Mouse (Mus musculus): ENCODE measurements around the gene Mak. TPM values are rescaled to one million over a fixed set of nuclear protein-coding genes. Genes with fewer than 3 reads are reported as not detected.

Mak gene
- polyA plus RNA-seq, 1 experiment = 4.1 TPM

- 76% methylated on average over 13 of the region's 13 CpGs for WGBS
- no peak for DNase-seq
- Histone ChIP-seq H3K4me3 (replicated peaks; ENCODE audit: extremely low read depth, low read depth, low read length) (no peak overlapping the region), H3K4me1 (ENCODE audit: control insufficient read depth, insufficient read depth, low read length) (peaks cover 2% of the 10 kb centered on the region)
- TF ChIP-seq POLR2A (IDR thresholded peaks at IDR 0.05; ENCODE audit: borderline replicate concordance, extremely low read depth, low read depth, low read length) (no peak), CTCF (IDR thresholded peaks at IDR 0.05; ENCODE audit: insufficient read depth, low read length) (no peak)
These were observed 57.4 kb downstream of the Mak start for GRCm38 (mm10) chr13:41022099-41022498.

DNA sequence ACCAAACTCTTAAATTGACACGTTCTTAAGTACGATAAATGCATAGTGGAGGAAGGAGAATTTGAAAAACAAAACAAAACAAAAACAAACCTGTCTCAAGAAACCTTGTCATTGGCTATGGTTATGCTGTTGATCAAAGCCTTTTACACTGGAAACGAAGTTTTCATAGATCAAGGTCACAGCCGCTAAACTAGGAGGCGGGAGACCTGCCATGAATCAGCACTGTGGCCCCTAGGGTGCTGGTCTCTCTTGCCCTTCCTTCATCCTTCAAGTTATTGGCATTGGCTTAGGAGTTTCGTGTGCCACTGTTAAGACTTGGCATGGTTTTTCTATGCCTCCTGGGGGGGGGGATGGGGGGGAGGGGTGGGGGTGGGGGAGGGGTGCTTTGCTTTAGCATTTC, 57.9 kb downstream of the Mak start:
- peaks cover 5% of the 10 kb centered on the region for H3K4me1 ChIP-seq (ENCODE audit: control insufficient read depth, insufficient read depth, low read length)
- WGBS = 85% methylated on average over 6 of the region's 6 CpGs
- DNase-seq = no peak
- TF ChIP-seq CTCF (IDR thresholded peaks at IDR 0.05; ENCODE audit: insufficient read depth, low read length) (no peak), POLR2A (IDR thresholded peaks at IDR 0.05; ENCODE audit: borderline replicate concordance, extremely low read depth, low read depth, low read length) (no peak)
- H3K4me3 ChIP-seq (replicated peaks; ENCODE audit: extremely low read depth, low read depth, low read length) = no peak overlapping the region

DNA sequence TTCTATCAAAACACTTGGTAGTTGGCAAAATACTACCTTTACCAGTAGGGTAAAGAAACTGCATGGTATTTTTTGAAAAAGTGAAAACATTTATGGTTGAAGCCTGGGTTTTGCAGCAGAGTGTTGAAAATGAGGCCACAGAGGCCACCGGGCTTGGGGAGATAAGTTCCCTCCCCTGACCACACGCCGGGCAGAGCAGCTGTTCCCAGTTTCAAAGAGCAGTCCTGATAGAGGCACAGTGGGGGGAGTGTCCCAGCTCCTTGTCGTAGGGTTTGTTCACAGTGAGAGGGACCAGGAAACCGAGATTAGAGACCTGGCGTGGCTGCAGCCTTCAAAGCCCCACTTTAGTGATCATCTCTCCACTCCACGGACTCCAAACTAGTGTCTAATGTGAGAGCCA, 59.0 kb downstream of the Mak start:
- no peak for TF ChIP-seq CTCF (IDR thresholded peaks at IDR 0.05; ENCODE audit: insufficient read depth, low read length)
- TF ChIP-seq POLR2A (IDR thresholded peaks at IDR 0.05; ENCODE audit: borderline replicate concordance, extremely low read depth, low read depth, low read length) = no peak

GRCm38 (mm10) chr13:41018756-41019591, 60.5 kb downstream of the Mak start:
- 89% methylated on average over 13 of the region's 13 CpGs for WGBS
- Histone ChIP-seq H3K4me1 (ENCODE audit: control insufficient read depth, insufficient read depth, low read length) (peaks cover 5% of the 10 kb centered on the region), H3K4me3 (replicated peaks; ENCODE audit: extremely low read depth, low read depth, low read length) (no peak overlapping the region)
- DNase-seq = no peak
- TF ChIP-seq CTCF (IDR thresholded peaks at IDR 0.05; ENCODE audit: insufficient read depth, low read length) (no peak), POLR2A (IDR thresholded peaks at IDR 0.05; ENCODE audit: borderline replicate concordance, extremely low read depth, low read depth, low read length) (no peak)

More for the DNA sequence above, 59.0 kb downstream of the Mak start:
- WGBS = 65% methylated on average over 7 of the region's 7 CpGs
- Histone ChIP-seq H3K4me1 (ENCODE audit: control insufficient read depth, insufficient read depth, low read length) (peaks cover 5% of the 10 kb centered on the region), H3K4me3 (replicated peaks; ENCODE audit: extremely low read depth, low read depth, low read length) (no peak overlapping the region)
- no peak for DNase-seq

- WGBS = 91% methylated on average over 9 of the region's 9 CpGs
- no peak for DNase-seq
- TF ChIP-seq CTCF (IDR thresholded peaks at IDR 0.05; ENCODE audit: insufficient read depth, low read length) = no peak
- no peak for TF ChIP-seq POLR2A (IDR thresholded peaks at IDR 0.05; ENCODE audit: borderline replicate concordance, extremely low read depth, low read depth, low read length)
- H3K4me1 ChIP-seq (ENCODE audit: control insufficient read depth, insufficient read depth, low read length) = peaks cover 5% of the 10 kb centered on the region
- H3K4me3 ChIP-seq (replicated peaks; ENCODE audit: extremely low read depth, low read depth, low read length) = no peak overlapping the region
These were observed 61.3 kb downstream of the Mak start for GRCm38 (mm10) chr13:41018236-41018635.

- Histone ChIP-seq H3K4me1 (ENCODE audit: control insufficient read depth, insufficient read depth, low read length) (peaks cover 5% of the 10 kb centered on the region), H3K4me3 (replicated peaks; ENCODE audit: extremely low read depth, low read depth, low read length) (no peak overlapping the region)
- DNase-seq = no peak
- no peak for TF ChIP-seq CTCF (IDR thresholded peaks at IDR 0.05; ENCODE audit: insufficient read depth, low read length)
- no peak for TF ChIP-seq POLR2A (IDR thresholded peaks at IDR 0.05; ENCODE audit: borderline replicate concordance, extremely low read depth, low read depth, low read length)
- 80% methylated on average over 4 of the region's 4 CpGs for WGBS
These were observed 61.7 kb downstream of the Mak start for GRCm38 (mm10) chr13:41017832-41018231.

DNA sequence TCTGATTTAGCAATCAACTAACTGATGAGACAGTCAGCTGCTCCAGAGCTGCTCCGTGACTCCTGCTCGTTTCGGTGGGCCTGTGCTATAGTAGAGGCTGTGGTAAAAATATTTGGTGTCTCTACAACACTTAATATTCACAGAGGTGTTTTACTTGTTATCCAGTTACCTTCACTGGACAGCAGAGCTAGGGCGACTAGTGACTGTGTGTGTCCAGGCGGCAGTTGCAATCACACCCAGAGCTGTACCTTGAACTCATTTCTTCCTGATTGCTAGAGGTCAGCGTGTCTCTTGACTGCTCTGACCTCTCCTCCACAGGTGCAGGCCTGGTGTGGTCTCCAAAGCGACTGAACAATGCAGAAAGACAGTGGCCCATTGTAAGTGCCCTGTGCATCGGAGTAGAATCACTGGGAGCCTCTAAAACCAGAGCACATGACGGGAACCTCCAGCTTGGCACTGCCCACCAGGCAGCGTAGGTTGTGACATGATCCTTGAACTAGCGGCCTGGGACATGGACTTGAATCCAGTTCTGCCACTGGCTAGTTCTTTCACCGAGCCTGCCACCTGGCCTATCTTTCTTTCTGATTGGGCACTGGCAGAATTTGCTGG, 62.6 kb downstream of the Mak start:
- Histone ChIP-seq H3K4me1 (ENCODE audit: control insufficient read depth, insufficient read depth, low read length) (peaks cover 5% of the 10 kb centered on the region), H3K4me3 (replicated peaks; ENCODE audit: extremely low read depth, low read depth, low read length) (peak overlapping the region; percentile 76)
- no peak for DNase-seq
- TF ChIP-seq POLR2A (IDR thresholded peaks at IDR 0.05; ENCODE audit: borderline replicate concordance, extremely low read depth, low read depth, low read length) (no peak), CTCF (IDR thresholded peaks at IDR 0.05; ENCODE audit: insufficient read depth, low read length) (no peak)
- 33% methylated on average over 12 of the region's 12 CpGs for WGBS

GRCm38 (mm10) chr13:41015829-41016634, 63.5 kb downstream of the Mak start, which contains the start of gene Tmem14c:
Gene Tmem14c (plus strand): TSS chr13:41016292.
- peak; percentile 89; the same call in 1 of the 2 replicates for TF ChIP-seq POLR2A (IDR thresholded peaks at IDR 0.05; ENCODE audit: borderline replicate concordance, extremely low read depth, low read depth, low read length)
- no peak for TF ChIP-seq CTCF (IDR thresholded peaks at IDR 0.05; ENCODE audit: insufficient read depth, low read length)
- DNase-seq = peak; percentile 95
- H3K4me3 ChIP-seq (replicated peaks; ENCODE audit: extremely low read depth, low read depth, low read length) = peak within 1 kb of the TSS; percentile 76
- WGBS = under 1% methylated on average over 43 of the region's 43 CpGs
- H3K4me1 ChIP-seq (ENCODE audit: control insufficient read depth, insufficient read depth, low read length) = peaks cover 5% of the 10 kb centered on the region

GRCm38 (mm10) chr13:41008946-41009345, 70.6 kb downstream of the Mak start:
- 76% methylated on average over 8 of the region's 8 CpGs for WGBS
- TF ChIP-seq CTCF (IDR thresholded peaks at IDR 0.05; ENCODE audit: insufficient read depth, low read length) (no peak), POLR2A (IDR thresholded peaks at IDR 0.05; ENCODE audit: borderline replicate concordance, extremely low read depth, low read depth, low read length) (no peak)
- Histone ChIP-seq H3K4me1 (ENCODE audit: control insufficient read depth, insufficient read depth, low read length) (no peaks in the 10 kb centered on the region; the same call in 1 of the 2 replicates), H3K4me3 (replicated peaks; ENCODE audit: extremely low read depth, low read depth, low read length) (no peak overlapping the region)
- no peak for DNase-seq

All from lung, adult 2 months (tissue).